Mouse (Mus musculus): ENCODE measurements at regions not wholly inside any gene's neighbourhood (a gene's known extent, or its start where the extent isn't known, plus 50 kb on each side); places are given as distances from the start of the nearest gene placed in this dataset.

GRCm38 (mm10) chr13:105377038-105377437, 66.4 kb upstream of the Htr1a start:
- no peaks in the 10 kb centered on the region for H3K4me1 ChIP-seq (replicated peaks; ENCODE audit: control insufficient read depth in 2 of 2, insufficient read depth in 2 of 2, low read length in 1 of 2)
- TF ChIP-seq EP300 (IDR thresholded peaks at IDR 0.05; ENCODE audit: low read depth) = no peak
- TF ChIP-seq CTCF (IDR thresholded peaks at IDR 0.05; ENCODE audit: low read depth) = peak; percentile 65
- ATAC-seq (ENCODE audit: insufficient read depth) (peak; percentile 61; the same call in 1 of the 2 replicates), DNase-seq (ENCODE audit: low read depth in 3 of 3, low spot score in 3 of 3) (peak; percentile 7 to 23 (median 15))
- H3K36me3 ChIP-seq (replicated peaks; ENCODE audit: control insufficient read depth, insufficient read depth, low read depth) = no peaks in the 10 kb centered on the region
- no peaks in the 10 kb centered on the region for H3K9me3 ChIP-seq (ENCODE audit: control insufficient read depth, low read length)
- no peak overlapping the region for H3K4me2 ChIP-seq (ENCODE audit: low read depth)
- H3K4me3 ChIP-seq (ENCODE audit: insufficient read depth in 1 of 2, low read depth in 2 of 2, low read length in 2 of 2) = no peak overlapping the region
- WGBS (ENCODE audit: insufficient replicate concordance) = 0% methylated on average over 2 of the region's 2 CpGs
- H3K27ac ChIP-seq = no peak overlapping the region
- H3K9ac ChIP-seq (replicated peaks) = no peak overlapping the region
- H3K27me3 ChIP-seq (ENCODE audit: control insufficient read depth, insufficient read depth, low read length) = no peaks in the 10 kb centered on the region

GRCm38 (mm10) chr13:105378587-105378986, 64.9 kb upstream of the Htr1a start:
- Histone ChIP-seq H3K9ac (replicated peaks) (no peak overlapping the region), H3K4me3 (ENCODE audit: insufficient read depth in 1 of 2, low read depth in 2 of 2, low read length in 2 of 2) (no peak overlapping the region), H3K4me1 (replicated peaks; ENCODE audit: control insufficient read depth in 2 of 2, insufficient read depth in 2 of 2, low read length in 1 of 2) (no peaks in the 10 kb centered on the region), H3K27me3 (ENCODE audit: control insufficient read depth, insufficient read depth, low read length) (no peaks in the 10 kb centered on the region), H3K9me3 (ENCODE audit: control insufficient read depth, low read length) (no peaks in the 10 kb centered on the region), H3K4me2 (ENCODE audit: low read depth) (no peak overlapping the region), H3K27ac (no peak overlapping the region), H3K36me3 (replicated peaks; ENCODE audit: control insufficient read depth, insufficient read depth, low read depth) (no peaks in the 10 kb centered on the region)
- 82% methylated on average over 9 of the region's 9 CpGs for WGBS (ENCODE audit: insufficient replicate concordance)
- ATAC-seq (ENCODE audit: insufficient read depth) (no peak), DNase-seq (ENCODE audit: low read depth in 3 of 3, low spot score in 3 of 3) (no peak)
- TF ChIP-seq EP300 (IDR thresholded peaks at IDR 0.05; ENCODE audit: low read depth) (no peak), CTCF (IDR thresholded peaks at IDR 0.05; ENCODE audit: low read depth) (no peak)

- Histone ChIP-seq H3K4me2 (ENCODE audit: low read depth) (no peak overlapping the region), H3K36me3 (replicated peaks; ENCODE audit: control insufficient read depth, insufficient read depth, low read depth) (no peaks in the 10 kb centered on the region), H3K9me3 (ENCODE audit: control insufficient read depth, low read length) (no peaks in the 10 kb centered on the region), H3K4me1 (replicated peaks; ENCODE audit: control insufficient read depth in 2 of 2, insufficient read depth in 2 of 2, low read length in 1 of 2) (no peaks in the 10 kb centered on the region), H3K4me3 (ENCODE audit: insufficient read depth in 1 of 2, low read depth in 2 of 2, low read length in 2 of 2) (no peak overlapping the region), H3K9ac (replicated peaks) (no peak overlapping the region), H3K27ac (no peak overlapping the region), H3K27me3 (ENCODE audit: control insufficient read depth, insufficient read depth, low read length) (no peaks in the 10 kb centered on the region)
- DNase-seq (ENCODE audit: low read depth in 3 of 3, low spot score in 3 of 3) = no peak
- 37% methylated on average over 4 of the region's 4 CpGs for WGBS (ENCODE audit: insufficient replicate concordance)
- ATAC-seq (ENCODE audit: insufficient read depth) = no peak
- TF ChIP-seq CTCF (IDR thresholded peaks at IDR 0.05; ENCODE audit: low read depth) = no peak
- no peak for TF ChIP-seq EP300 (IDR thresholded peaks at IDR 0.05; ENCODE audit: low read depth)
These were observed 56.2 kb upstream of the Htr1a start for GRCm38 (mm10) chr13:105387016-105387772.

All from liver, embryonic 14.5 days (tissue).